15 mouse cellular contexts compared by ENCODE assay signal in genomic region chr10:18859632-18860031, GRCm38 (mm10). TPM values are rescaled to one million over a fixed set of nuclear protein-coding genes. Genes with fewer than 3 reads are reported as not detected.
DNase-seq lines count a peak whose midpoint lies in the region; ATAC-seq and TF ChIP-seq lines count a peak whose summit lies in the region.
"Had no signal": no experiment of that assay in that cellular context is flagged by ENCODE, and none has a peak within 500 bp of the region (broad histone marks: within the 10 kb centered on the region; RNA-seq: fewer than 3 reads in every experiment).

No protein-coding gene starts in this region.

- no peak overlapping the region for H3K4me2 ChIP-seq in forebrain, embryonic 15.5 days (replicated peaks)
- no peak overlapping the region for H3K4me2 ChIP-seq in forebrain, embryonic 14.5 days (ENCODE audit: low read length)
- H3K4me2 ChIP-seq in limb, embryonic 12.5 days, result no peak overlapping the region
- no peak overlapping the region for H3K4me2 ChIP-seq in liver, embryonic 13.5 days

- no peaks in the 10 kb centered on the region for H3K36me3 ChIP-seq in forebrain, embryonic 15.5 days
- no peaks in the 10 kb centered on the region for H3K36me3 ChIP-seq in forebrain, embryonic 14.5 days (ENCODE audit: control insufficient read depth, insufficient read depth, low read length)
- H3K36me3 ChIP-seq in limb, embryonic 12.5 days, result no peaks in the 10 kb centered on the region
- no peaks in the 10 kb centered on the region for H3K36me3 ChIP-seq in limb, embryonic 10.5 days
- H3K36me3 ChIP-seq in ES-Bruce4 (ENCODE audit: control insufficient read depth, insufficient read depth, low read length, poor library complexity, severe bottlenecking), result peaks cover 4% of the 10 kb centered on the region; the same call in 1 of the 2 replicates
- H3K36me3 ChIP-seq in liver, embryonic 13.5 days, result no peaks in the 10 kb centered on the region

- no peaks in the 10 kb centered on the region for H3K4me1 ChIP-seq in forebrain, embryonic 15.5 days
- no peaks in the 10 kb centered on the region for H3K4me1 ChIP-seq in forebrain, embryonic 14.5 days (ENCODE audit: control insufficient read depth, insufficient read depth, low read length)
- peaks cover 4% of the 10 kb centered on the region; the same call in 1 of the 2 replicates for H3K4me1 ChIP-seq in limb, embryonic 12.5 days (replicated peaks)
- peaks cover 7% of the 10 kb centered on the region for H3K4me1 ChIP-seq in limb, embryonic 10.5 days
- H3K4me1 ChIP-seq in ES-Bruce4 (ENCODE audit: control insufficient read depth, insufficient read depth, low read length), result peaks cover 3% of the 10 kb centered on the region
- H3K4me1 ChIP-seq in liver, embryonic 13.5 days (replicated peaks), result peaks cover 15% of the 10 kb centered on the region

- no peak for TF ChIP-seq CTCF in ES-Bruce4 (IDR thresholded peaks at IDR 0.05; ENCODE audit: low read depth, low read length)

- no peak overlapping the region for H3K27ac ChIP-seq in forebrain, embryonic 15.5 days (replicated peaks)
- H3K27ac ChIP-seq in forebrain, embryonic 14.5 days (ENCODE audit: low read depth, low read length), result no peak overlapping the region
- no peak overlapping the region for H3K27ac ChIP-seq in limb, embryonic 12.5 days
- H3K27ac ChIP-seq in limb, embryonic 10.5 days, result no peak overlapping the region
- no peak overlapping the region for H3K27ac ChIP-seq in ES-Bruce4 (ENCODE audit: insufficient read depth, low read length)
- no peak overlapping the region for H3K27ac ChIP-seq in liver, embryonic 13.5 days

- peak; percentile 89 for TF ChIP-seq EP300 in ES-Bruce4 (IDR thresholded peaks at IDR 0.05; ENCODE audit: insufficient read depth, low read depth, low read length)

- intact Hi-C loops in gastrocnemius, postnatal 14 days (cut with DNase I; ENCODE audit: low total_unique reads), result no loop called here

- no peak overlapping the region for H3K4me3 ChIP-seq in forebrain, embryonic 15.5 days
- H3K4me3 ChIP-seq in forebrain, embryonic 14.5 days (ENCODE audit: low read depth, low read length), result no peak overlapping the region
- H3K4me3 ChIP-seq in limb, embryonic 12.5 days (replicated peaks), result no peak overlapping the region
- no peak overlapping the region for H3K4me3 ChIP-seq in limb, embryonic 10.5 days
- no peak overlapping the region for H3K4me3 ChIP-seq in ES-Bruce4 (ENCODE audit: low read depth, low read length)
- no peak overlapping the region for H3K4me3 ChIP-seq in liver, embryonic 13.5 days (replicated peaks)
- H3K4me3 ChIP-seq: erythroblast, embryonic 14.5 days had no signal

- ATAC-seq in forebrain, embryonic 15.5 days (replicated peaks), result 0 out of 2 replicates have a peak, but pooled peaks have one; percentile 26
- ATAC-seq in forebrain, embryonic 14.5 days, result no peak
- ATAC-seq in limb, embryonic 12.5 days (ENCODE audit: insufficient number of reproducible peaks, insufficient read depth, low FRiP score, low TSS enrichment, low read depth), result 0 out of 2 replicates have a peak, but pooled peaks have one; percentile 20
- peak; percentile 54 for ATAC-seq in liver, embryonic 13.5 days (ENCODE audit: low read depth)
- ATAC-seq: hindbrain, embryonic 16.5 days; lung, postnatal 0 days had no signal

- no peak for TF ChIP-seq POLR2A in ES-Bruce4 (IDR thresholded peaks at IDR 0.05; ENCODE audit: insufficient read depth, low read length)

- 78% methylated on average over 3 of the region's 3 CpGs for WGBS in forebrain, embryonic 15.5 days
- WGBS in forebrain, embryonic 14.5 days, result 68% methylated on average over 3 of the region's 3 CpGs
- 46% methylated on average over 3 of the region's 3 CpGs for WGBS in limb, embryonic 12.5 days
- 61% methylated on average over 3 of the region's 3 CpGs for WGBS in limb, embryonic 10.5 days
- WGBS in liver, embryonic 13.5 days (ENCODE audit: insufficient replicate concordance), result 55% methylated on average over 3 of the region's 3 CpGs

- no peak overlapping the region for H3K9ac ChIP-seq in forebrain, embryonic 15.5 days (replicated peaks)
- no peak overlapping the region for H3K9ac ChIP-seq in forebrain, embryonic 14.5 days (ENCODE audit: low read length)
- no peak overlapping the region for H3K9ac ChIP-seq in limb, embryonic 12.5 days (replicated peaks)
- no peak overlapping the region for H3K9ac ChIP-seq in ES-Bruce4 (ENCODE audit: low read depth, poor library complexity, severe bottlenecking)
- no peak overlapping the region for H3K9ac ChIP-seq in liver, embryonic 13.5 days

- no peaks in the 10 kb centered on the region for H3K27me3 ChIP-seq in forebrain, embryonic 15.5 days
- H3K27me3 ChIP-seq in forebrain, embryonic 14.5 days (replicated peaks; ENCODE audit: control insufficient read depth, insufficient read depth, low read length), result no peaks in the 10 kb centered on the region
- no peaks in the 10 kb centered on the region for H3K27me3 ChIP-seq in limb, embryonic 12.5 days
- no peaks in the 10 kb centered on the region for H3K27me3 ChIP-seq in limb, embryonic 10.5 days (ENCODE audit: low read depth, poor library complexity, severe bottlenecking)
- H3K27me3 ChIP-seq in ES-Bruce4 (ENCODE audit: control insufficient read depth, insufficient read depth, low read length, poor library complexity, severe bottlenecking), result no peaks in the 10 kb centered on the region
- no peaks in the 10 kb centered on the region for H3K27me3 ChIP-seq in liver, embryonic 13.5 days

- H3K9me3 ChIP-seq in forebrain, embryonic 15.5 days, result no peaks in the 10 kb centered on the region
- no peaks in the 10 kb centered on the region for H3K9me3 ChIP-seq in forebrain, embryonic 14.5 days (replicated peaks; ENCODE audit: control insufficient read depth, low read length)
- no peaks in the 10 kb centered on the region for H3K9me3 ChIP-seq in limb, embryonic 12.5 days
- H3K9me3 ChIP-seq in limb, embryonic 10.5 days (replicated peaks), result no peaks in the 10 kb centered on the region
- H3K9me3 ChIP-seq in ES-Bruce4 (replicated peaks; ENCODE audit: control insufficient read depth, insufficient read depth, low read length, poor library complexity, severe bottlenecking), result no peaks in the 10 kb centered on the region
- no peaks in the 10 kb centered on the region for H3K9me3 ChIP-seq in liver, embryonic 13.5 days (replicated peaks)

- no peak for DNase-seq in forebrain, embryonic 14.5 days (ENCODE audit: low spot score)
- DNase-seq in limb, embryonic 10.5 days (ENCODE audit: low spot score), result no peak
- DNase-seq in liver, embryonic 13.5 days, result no peak
- DNase-seq in gastrocnemius, postnatal 14 days, result no peak
- no peak for DNase-seq in layer of hippocampus, adult 11-12 months (ENCODE audit: low spot score)
- DNase-seq: adrenal gland, postnatal 14 days; cerebellum, adult 9-10 months; gastrocnemius, postnatal 10 days; spleen, adult 18-20 months had no signal

RNA-seq across cellular contexts. Expression of gene Perp, which starts 14.8 kb away (rescaled TPM):
- 4.1 and 5.4 TPM in 2 replicates for polyA plus RNA-seq in forebrain, embryonic 15.5 days (2015; fragmentation: Nextera tagmentation; extraction: Ambion mirVana)
- 4.0 and 5.8 TPM in 2 replicates for polyA plus RNA-seq in forebrain, embryonic 14.5 days (2014; fragmentation: Nextera tagmentation; extraction: Ambion mirVana)
- 61.1 and 63.7 TPM in 2 replicates for polyA plus RNA-seq in limb, embryonic 12.5 days (2016; fragmentation: Nextera tagmentation; extraction: Ambion mirVana)
- 35.0 and 35.6 TPM in 2 replicates for polyA plus RNA-seq in limb, embryonic 10.5 days (2016; fragmentation: Nextera tagmentation; extraction: Ambion mirVana)
- polyA plus RNA-seq in ES-Bruce4 (2011; ENCODE audit: insufficient read depth, insufficient read length, low read depth, missing spikeins), result 133 and 138 TPM in 2 replicates
- polyA plus RNA-seq in liver, embryonic 13.5 days (2015; fragmentation: Nextera tagmentation; extraction: Ambion mirVana), result 10.7 and 13.4 TPM in 2 replicates
- total RNA-seq in gastrocnemius, postnatal 14 days (2021), result 1 to 10 TPM in 1 of 2 experiments, under 1 TPM in 1; 0.84 to 1.4 TPM
- polyA plus RNA-seq: erythroblast, embryonic 14.5 days had no signal
